Mouse (Mus musculus): Measurements from ENCODE around the gene Smco4. TPM values are rescaled to one million over a fixed set of nuclear protein-coding genes. Genes with fewer than 3 reads are reported as not detected.

Gene Smco4
- polyA plus RNA-seq, 1 experiment from 2014 or later, result 7.5 TPM

DNA sequence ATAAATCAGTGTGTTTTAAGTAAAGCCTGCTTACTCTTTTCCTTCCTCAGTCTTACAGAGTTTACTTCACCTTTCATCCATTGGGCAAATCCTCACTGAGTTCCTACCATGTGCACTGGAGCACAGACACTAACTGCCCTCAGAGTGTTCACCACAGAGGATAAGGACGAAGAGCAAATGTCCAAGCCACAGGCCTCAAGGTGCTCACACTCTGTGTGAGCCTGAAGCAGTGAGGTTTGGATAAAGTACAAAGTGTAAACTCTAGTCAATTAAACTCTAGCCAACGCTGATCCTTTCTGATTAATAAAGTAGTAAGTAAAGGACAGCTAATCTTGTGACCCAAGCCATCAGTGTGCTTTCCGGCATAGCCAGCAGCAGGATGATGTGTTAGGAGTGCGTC lies 100.9 kb downstream of the Smco4 start:
- Histone ChIP-seq H3K27me3 (ENCODE audit: control insufficient read depth, insufficient read depth, low read length) (no peaks in the 10 kb centered on the region), H3K9ac (ENCODE audit: low read length) (no peak overlapping the region), H3K4me2 (ENCODE audit: low read depth, severe bottlenecking) (no peak overlapping the region), H3K36me3 (ENCODE audit: control insufficient read depth, insufficient read depth, low read length) (no peaks in the 10 kb centered on the region), H3K4me1 (ENCODE audit: control insufficient read depth, insufficient read depth, low read length) (no peaks in the 10 kb centered on the region), H3K27ac (replicated peaks; ENCODE audit: low read depth, low read length) (no peak overlapping the region), H3K4me3 (ENCODE audit: low read depth, low read length) (no peak overlapping the region), H3K9me3 (ENCODE audit: control insufficient read depth, low read length) (no peaks in the 10 kb centered on the region)
- no peak for ATAC-seq (ENCODE audit: insufficient number of reproducible peaks, low FRiP score, low TSS enrichment, low read depth)
- no peak for DNase-seq (ENCODE audit: low spot score)
- WGBS, result 87% methylated on average over 4 of the region's 4 CpGs

Other genes starting within 250 kb of the Smco4 start
- gene Med17, start 213.5 kb upstream of the Smco4 start, polyA plus RNA-seq (2014; fragmentation: Nextera tagmentation; extraction: Ambion mirVana), result 42.1 and 46.6 TPM in 2 replicates
- gene Taf1d, start 187.2 kb upstream of the Smco4 start, polyA plus RNA-seq (2014; fragmentation: Nextera tagmentation; extraction: Ambion mirVana), result 80.5 and 82.7 TPM in 2 replicates
- 6.6 and 7.5 TPM in 2 replicates for gene 4931406C07Rik, start 187.0 kb upstream of the Smco4 start, polyA plus RNA-seq (2014; fragmentation: Nextera tagmentation; extraction: Ambion mirVana)
- gene Cep295, start 135.6 kb upstream of the Smco4 start, polyA plus RNA-seq (2014; fragmentation: Nextera tagmentation; extraction: Ambion mirVana), result 24.5 and 27.4 TPM in 2 replicates
- gene Deup1, start 134.5 kb downstream of the Smco4 start, polyA plus RNA-seq (2014; fragmentation: Nextera tagmentation; extraction: Ambion mirVana), result 0.21 TPM in 1 of 2 replicates, not detected in the other
- 22.3 and 23.2 TPM in 2 replicates for gene Slc36a4, start 216.3 kb downstream of the Smco4 start, polyA plus RNA-seq (2014; fragmentation: Nextera tagmentation; extraction: Ambion mirVana)

All from limb, embryonic 11.5 days (tissue).